Mouse (Mus musculus) kidney, postnatal 36 days (tissue): ENCODE results near the gene March2.
A peak's percentile ranks its signal among the peaks of the same experiment; 100 is the strongest.
"Not testable (repeated sequence)": the region's sequence is repeated elsewhere in the genome, so short reads cannot be mapped to it uniquely, and the experiment has no call there.

Experiments used
- DNase-seq, 2 experiments: peaks; one replicate each; pipeline ENCODE4 v3.0.0; 2021 to 2022; ENCODE audit warnings: mixed read lengths in 2 of 2

The March2 gene

GRCm38 (mm10) chr17:33718384-33718881, at the start of gene March2:
Gene March2 (minus strand): TSS chr17:33718670.
- peak; percentile 99 for DNase-seq

- DNase-seq: no peak
These were observed 47.9 kb upstream of the March2 start for GRCm38 (mm10) chr17:33766389-33766788.

- peak; percentile 99 to 100 for DNase-seq
These were observed 42.0 kb upstream of the March2 start, which contains the start of gene Rab11b for GRCm38 (mm10) chr17:33760255-33761165. Gene Rab11b (minus strand): TSS chr17:33760530.

- peak; percentile 98 to 99 for DNase-seq
These were observed 41.3 kb upstream of the March2 start for GRCm38 (mm10) chr17:33759767-33760254.

- DNase-seq: peak; percentile 80 to 83
These were observed 38.8 kb upstream of the March2 start for GRCm38 (mm10) chr17:33757231-33757630.

- DNase-seq: peak; percentile 59 to 71
These were observed 37.8 kb upstream of the March2 start for GRCm38 (mm10) chr17:33756108-33756790.

GRCm38 (mm10) chr17:33755418-33756107, 37.1 kb upstream of the March2 start:
- peak; percentile 56 to 65 for DNase-seq

GRCm38 (mm10) chr17:33754656-33755055, 36.2 kb upstream of the March2 start:
- DNase-seq: no peak

- DNase-seq: no peak
These were observed 33.8 kb upstream of the March2 start for GRCm38 (mm10) chr17:33752297-33752696.

- no peak for DNase-seq
These were observed 32.7 kb upstream of the March2 start for GRCm38 (mm10) chr17:33751181-33751580.

GRCm38 (mm10) chr17:33749451-33749850, 31.0 kb upstream of the March2 start:
- peak in 1 of 2 experiments; percentile 26 for DNase-seq

GRCm38 (mm10) chr17:33746011-33746410, 27.5 kb upstream of the March2 start:
- DNase-seq: peak; percentile 51 to 62

GRCm38 (mm10) chr17:33744686-33745384, 26.4 kb upstream of the March2 start:
- no peak for DNase-seq

- no peak for DNase-seq
These were observed 23.9 kb upstream of the March2 start for GRCm38 (mm10) chr17:33742420-33742819.

- DNase-seq: not testable (repeated sequence)
These were observed 15.1 kb upstream of the March2 start for GRCm38 (mm10) chr17:33733526-33733925.

- DNase-seq: not testable (repeated sequence)
These were observed 14.2 kb upstream of the March2 start for GRCm38 (mm10) chr17:33732556-33733083.

- DNase-seq: peak; percentile 26 to 29
These were observed 10.7 kb upstream of the March2 start for GRCm38 (mm10) chr17:33729215-33729614.

- no peak for DNase-seq
These were observed 9.9 kb upstream of the March2 start for GRCm38 (mm10) chr17:33728396-33728795.

GRCm38 (mm10) chr17:33719736-33720378, 1.4 kb upstream of the March2 start:
- DNase-seq: no peak

GRCm38 (mm10) chr17:33718944-33719725, 665 bp upstream of the March2 start:
- no peak for DNase-seq
